Mouse (Mus musculus) spleen, adult 2 months (tissue): ENCODE measurements around the gene Igsf3.
"Not testable (repeated sequence)": the region's sequence is repeated elsewhere in the genome, so short reads cannot be mapped to it uniquely, and the experiment has no call there.

ENCODE experiments used
- CTCF ChIP-seq: fragments of 200-500 bp; IDR thresholded peaks from 2 replicates; pipeline ENCODE4 v1.5.1; 2011; ENCODE audit warnings: mild to moderate bottlenecking, inconsistent platforms; ENCODE audit not compliant: insufficient read depth, insufficient read length, insufficient replicate concordance; ENCODE audit errors: extremely low read depth
- POLR2A ChIP-seq: fragments of 200-500 bp; IDR thresholded peaks from 2 replicates; pipeline ENCODE4 v1.6.1; 2011; ENCODE audit warnings: low read depth, low read length, inconsistent platforms

GRCm38 (mm10) chr3:101413013-101413412 is 36.1 kb downstream of the Igsf3 start:
- TF ChIP-seq CTCF, POLR2A: not testable (repeated sequence)
